Mouse (Mus musculus): Measurements from ENCODE around the gene Ntn4.

- TF ChIP-seq CTCF (IDR thresholded peaks at IDR 0.05; ENCODE audit: low read depth, low read length) (no peak), GATA1 (IDR thresholded peaks at IDR 0.05; ENCODE audit: borderline replicate concordance, low read length) (no peak), TAL1 (conservative IDR thresholded peaks at IDR 0.05; ENCODE audit: low read depth, low read length) (no peak)
Observed at GRCm38 (mm10) chr10:93644451-93644941, 4.0 kb downstream of the Ntn4 start.
